Mouse (Mus musculus) embryonic facial prominence, embryonic 10.5 days (tissue): ENCODE data around the gene Exosc6. TPM values are rescaled to one million over a fixed set of nuclear protein-coding genes. Genes with fewer than 3 reads are reported as not detected.
"Not testable (repeated sequence)": the region's sequence is repeated elsewhere in the genome, so short reads cannot be mapped to it uniquely, and the experiment has no call there.

ENCODE experiments used
- DNase-seq: peaks from one replicate; pipeline ENCODE4 v3.0.0-alpha.2; 2017; ENCODE audit warnings: low spot score
- H3K27ac ChIP-seq: fragments of 300-500 bp; sonication (generic); replicated peaks from 2 replicates; pipeline ENCODE4 v1.5.1; 2016; ENCODE audit warnings: mild to moderate bottlenecking
- H3K27me3 ChIP-seq: fragments of 300-500 bp; sonication (generic); replicated peaks from 2 replicates; pipeline ENCODE4 v1.6.1; 2016; ENCODE audit warnings: low read depth, mild to moderate bottlenecking; ENCODE audit not compliant: poor library complexity, severe bottlenecking
- H3K36me3 ChIP-seq: fragments of 300-500 bp; sonication (generic); replicated peaks from 2 replicates; pipeline ENCODE4 v1.6.1; 2016; ENCODE audit warnings: mild to moderate bottlenecking, moderate library complexity
- H3K4me1 ChIP-seq: fragments of 300-500 bp; sonication (generic); 2 replicates; pipeline ENCODE4 v1.6.1; 2016
- H3K4me3 ChIP-seq: fragments of 300-500 bp; sonication (generic); 2 replicates; pipeline ENCODE4 v1.5.1; 2016; ENCODE audit warnings: mild to moderate bottlenecking, moderate library complexity
- H3K9me3 ChIP-seq: fragments of 300-500 bp; sonication (generic); 2 replicates; pipeline ENCODE4 v1.6.1; 2016; ENCODE audit warnings: mild to moderate bottlenecking
- WGBS: fragments of 180-500 bp; shearing (Covaris S2); methylation state at CpG from one replicate; pipeline ENCODE4 v1.1.7; 2016; 5-methylcytosine and 5-hydroxymethylcytosine counted together
- microRNA-seq: library from miRNA; unstranded; fragments of <30 nt; microRNA quantifications from one replicate; pipeline ENCODE4, GENCODE M21; 2017
- polyA plus RNA-seq: library from polyadenylated mRNA; unstranded; fragments of >200 nt; fragmentation: Nextera tagmentation; extraction: Ambion mirVana; gene quantifications from 2 replicates; pipeline ENCODE4 v1.2.1, GENCODE M21; 2016

Gene Exosc6
- polyA plus RNA-seq, 1 experiment from 2014 or later: 20.1 TPM

- DNase-seq: peak; percentile 38
- Histone ChIP-seq H3K4me1 (peaks cover 14% of the 10 kb centered on the region), H3K4me3 (peak overlapping the region; percentile 73), H3K27ac (peak overlapping the region; percentile 72)
- WGBS: under 1% methylated on average over 69 of the region's 69 CpGs
- H3K27me3 ChIP-seq, H3K36me3 ChIP-seq, H3K9me3 ChIP-seq: not testable (repeated sequence)
Observed at GRCm38 (mm10) chr8:111094719-111095302, 38.7 kb downstream of the Exosc6 start.

Small RNA genes lying within 50 kb of the gene (microRNA-seq; reads per million reads assigned to microRNA genes)
- gene Gm24103 (not detected), gene Mir3473d (1.5 reads per million)

Other genes starting within 250 kb of the Exosc6 start
- 77.2 and 83.5 TPM in 2 replicates for gene Cog4, start 209.7 kb upstream of the Exosc6 start, polyA plus RNA-seq
- 230 and 242 TPM in 2 replicates for gene Sf3b3, start 209.6 kb upstream of the Exosc6 start, polyA plus RNA-seq
- 16.2 and 16.5 TPM in 2 replicates for gene Fuk, start 153.9 kb upstream of the Exosc6 start, polyA plus RNA-seq
- 34.5 and 34.8 TPM in 2 replicates for gene St3gal2, start 136.4 kb upstream of the Exosc6 start, polyA plus RNA-seq
- 23.7 and 26.3 TPM in 2 replicates for gene Ddx19a, start 58.5 kb upstream of the Exosc6 start, polyA plus RNA-seq
- 7.7 and 8.9 TPM in 2 replicates for gene Ddx19b, start 24.6 kb upstream of the Exosc6 start, polyA plus RNA-seq
- gene Aars, start 23.2 kb upstream of the Exosc6 start, polyA plus RNA-seq: 71.3 and 78.1 TPM in 2 replicates
- 1.8 and 2.4 TPM in 2 replicates for gene Clec18a, start 36.1 kb downstream of the Exosc6 start, polyA plus RNA-seq
- 10.8 and 11.5 TPM in 2 replicates for gene Pdpr, start 38.3 kb downstream of the Exosc6 start, polyA plus RNA-seq
- gene Glg1, start 202.9 kb downstream of the Exosc6 start, polyA plus RNA-seq: 62.0 and 65.0 TPM in 2 replicates
- 97.9 and 109 TPM in 2 replicates for gene Rfwd3, start 243.9 kb downstream of the Exosc6 start, polyA plus RNA-seq